In genomic region chr1:165132187-165132877, GRCm38 (mm10) we compare ENCODE assay signal across 8 mouse cellular contexts. TPM values are rescaled to one million over a fixed set of nuclear protein-coding genes. Genes with fewer than 3 reads are reported as not detected.
DNase-seq lines count a peak whose midpoint lies in the region; ATAC-seq lines count a peak whose summit lies in the region.

No protein-coding gene starts in this region.

- H3K27me3 ChIP-seq in midbrain, embryonic 15.5 days (replicated peaks): no peaks in the 10 kb centered on the region

- no peak overlapping the region for H3K27ac ChIP-seq in midbrain, embryonic 15.5 days

- no peak overlapping the region for H3K4me3 ChIP-seq in midbrain, embryonic 15.5 days

- peak; percentile 30 to 58 for DNase-seq in monocyte, adult 2 months (ENCODE audit: low read depth in 1 of 2, low spot score in 2 of 2)
- peak; percentile 65 for DNase-seq in cerebellum, adult 8-10 months
- DNase-seq in left cerebral cortex, postnatal 36 days (ENCODE audit: low spot score in 2 of 2): peak; percentile 79 to 86
- peak; percentile 46 to 63 for DNase-seq in spleen, postnatal 36 days (ENCODE audit: low spot score in 2 of 2)

- no peak overlapping the region for H3K9ac ChIP-seq in midbrain, embryonic 15.5 days

- no peak overlapping the region for H3K4me2 ChIP-seq in midbrain, embryonic 15.5 days

- H3K36me3 ChIP-seq in midbrain, embryonic 15.5 days (replicated peaks): no peaks in the 10 kb centered on the region

- H3K4me1 ChIP-seq in midbrain, embryonic 15.5 days: no peaks in the 10 kb centered on the region

- ATAC-seq in monocyte, adult 5-6 weeks (replicated peaks; ENCODE audit: insufficient number of reproducible peaks, low FRiP score, low TSS enrichment, poor library complexity, severe bottlenecking): no peak; the same call in 1 of the 2 replicates
- peak; percentile 84 for ATAC-seq in frontal cortex, adult (ENCODE audit: low TSS enrichment)
- ATAC-seq in inflammation-experienced regulatory T-cells, adult 6 months: peak; percentile 43
- ATAC-seq in midbrain, embryonic 15.5 days (replicated peaks): peak; percentile 60

- intact Hi-C loops in left cerebral cortex, postnatal 36 days (cut with DNase I): loop anchor here (5.0 kb wide), 1 partner anchor 815 kb away; no protein-coding TSS in a partner anchor

- 76% methylated on average over 14 of the region's 14 CpGs for WGBS in midbrain, embryonic 15.5 days

- H3K9me3 ChIP-seq in midbrain, embryonic 15.5 days: no peaks in the 10 kb centered on the region

RNA-seq across cellular contexts. Expression of gene Tbx19, which starts 28.2 kb away (rescaled TPM):
- not detected in 3 replicates for total RNA-seq in monocyte, adult 5-6 weeks (2017)
- not detected for polyA plus RNA-seq in inflammation-experienced regulatory T-cells, adult 6 months (2017; shearing (Covaris generic))
- not detected for total RNA-seq in left cerebral cortex, postnatal 36 days (2021)
- polyA plus RNA-seq in midbrain, embryonic 15.5 days (2015; fragmentation: Nextera tagmentation; extraction: Ambion mirVana): 0.08 TPM in 1 of 2 replicates, not detected in the other
